Mouse (Mus musculus) ovary, adult 18-20 months (tissue): ENCODE measurements around the gene Plekhm3.

Experiments used
- DNase-seq: peaks from one replicate; pipeline ENCODE4 v3.0.0; 2022; ENCODE audit warnings: low spot score, mixed read lengths

The Plekhm3 gene

DNA sequence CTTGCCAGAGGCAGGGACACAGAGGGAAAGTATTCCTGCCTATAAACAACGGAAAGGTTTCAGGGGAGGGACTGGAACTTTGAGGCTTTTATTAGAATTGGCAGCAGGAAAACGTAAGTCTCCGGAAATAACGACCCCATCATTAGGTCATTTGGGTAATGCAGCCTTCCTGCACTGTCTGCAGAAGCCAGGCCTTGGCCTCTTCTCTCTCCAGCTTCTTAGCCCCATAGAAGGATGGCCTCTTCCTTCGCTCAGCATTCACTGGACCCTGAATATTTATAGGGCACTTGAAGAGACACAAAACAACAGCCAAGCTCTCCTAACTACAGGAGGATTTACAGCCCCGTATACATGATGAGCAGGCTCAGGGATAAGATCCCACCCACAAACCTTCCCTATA is 186.5 kb downstream of the Plekhm3 start:
- no peak for DNase-seq

GRCm38 (mm10) chr1:64761646-64762045 is 195.0 kb downstream of the Plekhm3 start:
- no peak for DNase-seq

- DNase-seq = no peak
Measured at GRCm38 (mm10) chr1:64757766-64758165, 198.9 kb downstream of the Plekhm3 start.

GRCm38 (mm10) chr1:64757254-64757653 is 199.4 kb downstream of the Plekhm3 start:
- DNase-seq = no peak

DNA sequence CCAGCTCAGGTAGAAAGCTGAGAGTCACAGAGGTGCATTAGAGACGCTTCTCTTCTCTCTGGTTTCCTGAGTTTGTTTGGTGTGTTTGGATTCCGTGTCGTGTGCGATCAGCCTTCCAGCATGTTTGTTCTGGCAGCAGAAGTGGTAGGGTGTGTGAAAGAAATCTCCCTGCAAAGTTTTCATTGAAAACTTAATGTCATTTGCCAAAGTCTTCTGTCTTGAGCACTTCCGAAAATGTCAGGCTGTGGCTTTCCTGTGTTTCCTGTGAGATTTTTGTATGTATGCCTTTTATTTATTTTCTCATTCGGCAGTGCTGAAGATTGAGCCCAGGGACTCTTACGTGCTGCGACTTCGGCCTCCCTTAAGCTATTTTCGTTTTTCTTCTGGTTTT is 200.0 kb downstream of the Plekhm3 start:
- no peak for DNase-seq

GRCm38 (mm10) chr1:64755971-64756639 is 200.5 kb downstream of the Plekhm3 start:
- no peak for DNase-seq

DNA sequence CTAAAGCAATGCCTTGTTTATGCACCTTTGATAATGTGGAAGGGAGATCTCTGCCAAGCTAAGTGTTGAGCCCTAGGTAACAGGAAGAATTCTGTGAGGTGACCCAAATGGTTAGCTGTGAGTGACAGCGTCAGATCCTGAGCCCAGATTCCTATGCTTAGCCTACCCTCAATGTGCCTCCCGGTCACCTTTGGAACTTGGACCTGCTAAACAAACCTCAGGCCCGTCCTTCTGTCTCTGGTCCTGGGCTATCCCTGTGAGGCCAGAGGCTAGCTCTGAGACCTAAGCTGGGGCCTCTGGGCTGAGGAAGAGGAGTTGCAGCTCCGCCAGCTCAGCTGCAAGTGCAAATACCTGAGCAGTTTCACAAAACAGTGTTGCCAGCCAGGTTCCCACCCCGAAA is 202.0 kb downstream of the Plekhm3 start:
- no peak for DNase-seq

DNA sequence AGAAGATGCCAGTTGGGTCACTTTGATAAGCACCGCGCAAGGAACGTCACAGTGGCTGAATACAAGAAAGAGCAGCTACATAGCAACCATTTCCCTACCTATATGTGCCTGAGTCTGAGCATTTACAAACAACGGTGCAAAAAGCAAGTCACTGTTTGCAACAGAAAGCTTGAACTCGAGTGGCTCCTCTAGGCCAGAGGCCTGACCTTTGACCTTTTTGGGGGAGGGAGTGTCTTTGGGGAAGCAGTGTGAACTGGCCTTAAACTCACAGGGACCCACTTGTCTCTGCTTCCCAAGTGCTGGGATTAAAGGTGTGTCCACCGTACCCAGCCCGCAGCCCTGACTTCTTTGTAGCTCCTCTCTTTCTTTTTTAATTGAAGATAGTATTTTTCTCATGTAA is 203.0 kb downstream of the Plekhm3 start:
- no peak for DNase-seq

DNA sequence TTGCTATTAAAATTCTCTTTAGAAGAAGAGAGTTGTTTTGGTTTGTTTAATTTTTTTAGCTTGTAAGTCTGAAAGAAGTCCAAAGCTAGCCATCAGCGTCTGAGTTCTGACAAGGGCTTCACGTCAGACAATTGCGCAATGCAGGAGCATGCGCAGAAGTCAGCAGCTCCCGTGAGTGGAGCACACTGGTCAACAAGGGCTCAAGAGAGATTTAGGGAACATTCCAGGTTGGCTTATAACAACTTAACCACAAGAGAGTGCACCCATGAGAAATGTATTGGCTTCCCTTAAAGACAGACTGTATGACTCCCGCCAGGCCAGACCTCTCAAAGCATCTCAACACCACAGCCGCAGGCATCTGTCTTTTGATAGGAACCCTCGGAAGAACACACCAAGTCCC is 203.5 kb downstream of the Plekhm3 start:
- DNase-seq = no peak

DNA sequence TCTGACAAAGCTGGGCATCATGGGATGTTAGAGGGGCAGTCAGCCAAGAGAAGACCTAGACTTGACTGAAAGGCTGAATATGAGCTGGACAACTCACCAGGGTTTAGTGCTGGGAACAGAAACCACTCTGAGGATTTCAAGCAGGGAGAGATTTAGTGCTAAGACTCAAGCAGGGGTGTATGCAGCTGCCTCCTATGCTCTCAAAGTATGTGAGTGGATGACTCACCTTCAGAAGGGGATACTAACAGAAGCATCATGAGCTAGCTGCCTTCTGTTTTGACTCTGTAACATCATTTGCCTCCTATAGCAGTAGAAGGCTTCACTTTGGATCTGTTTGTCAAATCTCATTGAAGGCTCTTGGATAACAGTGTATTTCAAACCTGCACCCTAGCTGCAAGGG is 212.0 kb downstream of the Plekhm3 start:
- DNase-seq = no peak

DNA sequence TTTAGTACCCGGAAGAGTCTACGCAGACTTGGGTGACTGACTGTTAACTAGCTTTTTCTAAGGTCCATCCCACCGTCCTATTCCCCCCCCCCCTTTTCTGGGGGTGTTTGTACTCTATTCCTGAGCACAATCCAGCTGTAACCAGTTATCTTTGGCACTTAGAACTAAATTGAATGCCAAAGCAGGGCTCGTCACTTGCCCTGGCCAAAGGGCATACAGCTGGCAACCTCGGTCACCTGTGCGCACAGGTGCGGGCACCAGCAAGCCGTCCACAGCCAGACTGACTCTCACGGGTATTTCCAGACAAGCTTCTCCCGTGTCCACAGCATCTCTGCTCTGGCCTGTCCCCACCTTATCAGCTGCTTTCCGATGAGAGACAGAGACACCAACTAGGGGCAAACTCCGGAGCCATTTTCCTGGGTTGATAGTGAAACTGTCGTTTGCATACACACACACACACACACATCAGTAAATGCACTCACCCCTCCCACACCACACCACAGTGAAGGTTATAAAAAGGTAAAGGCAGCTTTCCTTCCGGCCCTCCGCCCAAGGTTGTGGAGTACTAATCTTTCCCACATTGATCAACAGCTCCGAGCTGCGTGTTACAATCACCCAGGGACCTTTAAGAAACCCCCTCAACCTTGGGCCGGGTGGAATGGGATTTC is 213.7 kb downstream of the Plekhm3 start:
- no peak for DNase-seq

DNA sequence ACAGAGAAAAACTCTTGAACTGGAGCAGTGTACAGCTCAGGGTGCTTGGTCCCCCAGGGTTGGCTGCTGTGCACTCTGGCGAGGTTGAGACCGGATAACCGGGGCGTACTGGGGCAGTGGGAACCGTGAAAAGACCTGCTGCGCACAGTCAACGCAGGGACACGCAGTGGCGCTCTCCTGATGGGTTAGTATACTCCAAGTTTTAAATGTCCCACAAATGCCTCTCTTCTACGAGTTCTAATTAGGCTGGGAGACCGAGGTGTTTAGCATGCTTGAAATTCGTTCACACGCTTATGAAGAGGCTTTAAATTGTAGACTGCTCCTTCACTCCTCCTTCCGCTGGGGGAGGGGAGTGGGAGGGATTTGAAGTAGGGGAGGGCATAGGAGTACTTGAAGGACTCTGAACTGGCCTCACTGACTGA is 218.0 kb downstream of the Plekhm3 start:
- DNase-seq = peak; percentile 51

GRCm38 (mm10) chr1:64738180-64738555 is 218.5 kb downstream of the Plekhm3 start:
- DNase-seq = no peak

DNA sequence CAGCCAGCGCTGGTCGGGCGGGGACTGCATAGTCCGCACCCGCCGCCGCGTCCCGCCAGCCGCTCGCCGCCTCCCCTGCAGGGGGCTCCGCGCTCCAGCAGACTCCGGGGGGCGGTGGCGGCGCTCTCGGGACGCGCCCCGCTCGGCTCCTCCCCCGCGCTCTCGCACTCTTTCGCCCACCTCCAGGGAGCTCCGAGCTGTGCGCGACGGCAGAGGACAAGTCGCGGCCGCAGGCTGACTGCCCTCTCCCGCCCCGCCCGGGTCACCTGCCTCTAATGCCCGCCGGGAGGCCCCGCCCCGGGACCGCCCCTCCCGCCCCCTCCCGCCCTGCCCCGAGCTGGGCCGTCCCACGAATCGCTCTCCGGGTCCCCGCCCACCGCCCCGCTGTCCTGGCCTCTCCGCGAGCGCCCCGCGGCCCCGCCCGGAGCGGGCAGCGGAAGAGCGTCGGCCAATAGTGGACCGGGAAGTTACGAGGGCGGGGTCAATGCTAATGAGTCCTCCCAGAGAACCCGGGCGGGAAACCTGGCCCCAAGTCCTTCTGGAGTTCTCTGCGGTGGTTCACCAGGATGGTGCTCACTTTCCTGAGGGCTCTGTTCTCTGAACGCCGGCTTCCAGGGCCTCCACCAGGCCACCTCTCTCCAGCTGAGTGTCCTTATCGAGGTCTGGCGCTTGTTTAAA is 219.0 kb downstream of the Plekhm3 start, which contains the start of gene Fzd5:
Fzd5 (minus strand) TSS at position 250 of the 678 bp plus-strand sequence.
- peak; percentile 93 for DNase-seq

- DNase-seq = peak; percentile 7
Measured at GRCm38 (mm10) chr1:64736681-64737501, 219.7 kb downstream of the Plekhm3 start.
